Mouse (Mus musculus): ENCODE results near the gene 4930432M17Rik. TPM values are rescaled to one million over a fixed set of nuclear protein-coding genes. Genes with fewer than 3 reads are reported as not detected.

4930432M17Rik gene
- not detected in 2 replicates for polyA plus RNA-seq (2016; fragmentation: Nextera tagmentation; extraction: Ambion mirVana)

DNA sequence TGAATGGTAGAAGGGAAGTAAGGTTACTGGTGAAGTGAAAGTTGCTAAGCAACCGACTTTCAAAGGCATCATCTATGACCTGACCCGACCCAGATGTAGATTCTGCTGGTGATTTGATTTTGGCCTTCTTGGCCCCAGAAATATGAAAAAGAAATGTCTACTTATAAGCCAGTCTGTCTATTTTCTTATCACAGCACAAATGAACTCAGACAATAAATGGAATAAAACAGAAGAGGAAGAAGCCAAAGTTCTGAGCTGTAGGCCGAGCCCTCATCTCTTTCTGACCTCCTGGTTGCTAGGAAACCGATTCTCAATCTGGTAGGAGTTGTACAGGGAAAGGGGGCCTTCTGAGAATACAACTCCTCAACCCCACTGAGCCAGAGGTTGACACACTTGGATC, at the start of gene 4930432M17Rik:
TSS of gene 4930432M17Rik (plus strand) at position 301 of the 400 bp plus-strand sequence.
- Histone ChIP-seq H3K4me3 (no peak within 1 kb of the TSS), H3K27ac (no peak within 1 kb of the TSS), H3K9me3 (no peaks in the 10 kb centered on the region), H3K36me3 (replicated peaks) (no peaks in the 10 kb centered on the region), H3K27me3 (ENCODE audit: poor library complexity, severe bottlenecking) (no peaks in the 10 kb centered on the region), H3K4me1 (peaks cover 7% of the 10 kb centered on the region)
- WGBS: 83% methylated on average over 4 of the region's 4 CpGs
- DNase-seq (ENCODE audit: extremely low spot score, low spot score): no peak

DNA sequence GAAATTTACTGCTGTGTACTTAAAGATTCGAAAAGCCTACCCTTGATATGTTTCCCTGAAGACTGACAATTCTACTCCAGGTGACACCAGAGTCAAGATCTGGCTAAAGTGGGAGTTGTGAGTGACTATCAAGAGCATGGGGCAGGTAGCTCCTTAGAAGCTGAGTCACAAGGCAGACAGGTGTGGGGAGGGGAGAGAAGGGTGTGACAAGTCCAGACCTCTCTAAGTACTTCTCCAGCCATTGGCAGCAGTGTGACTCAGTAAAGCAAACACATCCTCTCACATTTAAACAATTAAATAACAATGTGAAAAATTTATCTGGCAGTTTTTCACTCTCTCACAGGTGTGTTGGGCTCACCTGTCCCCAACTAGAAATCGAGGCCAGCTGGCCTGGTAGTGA, 44.9 kb upstream of the 4930432M17Rik start:
- no peak overlapping the region for H3K27ac ChIP-seq
- no peak overlapping the region for H3K4me3 ChIP-seq
- H3K36me3 ChIP-seq (replicated peaks): no peaks in the 10 kb centered on the region
- DNase-seq (ENCODE audit: extremely low spot score, low spot score): no peak
- H3K9me3 ChIP-seq: no peaks in the 10 kb centered on the region
- WGBS: 86% methylated on average over 2 of the region's 2 CpGs
- no peaks in the 10 kb centered on the region for H3K4me1 ChIP-seq
- no peaks in the 10 kb centered on the region for H3K27me3 ChIP-seq (ENCODE audit: poor library complexity, severe bottlenecking)

DNA sequence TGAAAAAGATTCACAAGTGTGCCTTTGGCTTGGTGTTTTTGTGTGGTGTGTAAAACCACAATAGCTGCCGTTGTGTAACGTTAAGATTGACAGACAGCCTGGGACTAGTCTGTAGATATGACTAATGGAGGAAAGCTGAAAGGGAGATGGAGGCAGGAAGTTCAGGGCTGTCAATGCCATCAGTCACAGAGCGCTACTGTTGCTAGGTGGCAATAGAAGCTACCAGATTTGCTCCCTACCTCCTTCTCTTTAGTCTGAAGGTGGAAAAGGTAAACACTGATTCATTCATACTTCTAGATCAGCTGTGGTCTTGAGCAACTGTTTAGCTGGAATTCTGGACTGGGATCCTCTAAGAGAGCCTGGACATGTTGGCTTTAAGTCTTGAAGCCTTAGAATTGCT, 44.3 kb upstream of the 4930432M17Rik start:
- H3K4me3 ChIP-seq: no peak overlapping the region
- H3K4me1 ChIP-seq: no peaks in the 10 kb centered on the region
- H3K27me3 ChIP-seq (ENCODE audit: poor library complexity, severe bottlenecking): no peaks in the 10 kb centered on the region
- H3K27ac ChIP-seq: no peak overlapping the region
- no peaks in the 10 kb centered on the region for H3K36me3 ChIP-seq (replicated peaks)
- DNase-seq (ENCODE audit: extremely low spot score, low spot score): no peak
- H3K9me3 ChIP-seq: no peaks in the 10 kb centered on the region
- WGBS: 86% methylated on average over 3 of the region's 3 CpGs

DNA sequence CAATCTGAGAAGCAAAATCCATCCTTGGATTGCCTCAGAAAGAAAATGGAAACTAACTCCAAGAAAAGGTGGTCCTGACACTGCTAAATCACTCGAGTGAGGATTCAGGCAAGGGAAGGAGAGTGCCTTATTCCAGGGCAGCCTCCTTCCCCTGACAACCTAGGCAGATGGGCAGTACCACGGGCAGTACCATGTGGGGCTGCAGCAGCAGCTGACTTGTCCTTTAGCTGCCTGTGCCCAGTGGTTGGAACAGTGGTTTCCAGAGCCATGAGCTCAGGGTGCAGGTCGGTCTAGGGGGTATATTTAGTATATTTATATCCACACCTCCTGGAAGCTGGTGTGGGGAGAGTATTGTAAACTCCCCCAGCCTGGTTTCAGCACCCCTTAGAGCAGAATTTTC, 42.3 kb upstream of the 4930432M17Rik start:
- H3K4me1 ChIP-seq: no peaks in the 10 kb centered on the region
- H3K27me3 ChIP-seq (ENCODE audit: poor library complexity, severe bottlenecking): no peaks in the 10 kb centered on the region
- H3K27ac ChIP-seq: 0 out of 2 replicates have a peak overlapping the region, but pooled peaks have one; percentile 21
- H3K9me3 ChIP-seq: no peaks in the 10 kb centered on the region
- no peak for DNase-seq (ENCODE audit: extremely low spot score, low spot score)
- no peaks in the 10 kb centered on the region for H3K36me3 ChIP-seq (replicated peaks)
- H3K4me3 ChIP-seq: no peak overlapping the region
- 59% methylated on average over 3 of the region's 3 CpGs for WGBS

DNA sequence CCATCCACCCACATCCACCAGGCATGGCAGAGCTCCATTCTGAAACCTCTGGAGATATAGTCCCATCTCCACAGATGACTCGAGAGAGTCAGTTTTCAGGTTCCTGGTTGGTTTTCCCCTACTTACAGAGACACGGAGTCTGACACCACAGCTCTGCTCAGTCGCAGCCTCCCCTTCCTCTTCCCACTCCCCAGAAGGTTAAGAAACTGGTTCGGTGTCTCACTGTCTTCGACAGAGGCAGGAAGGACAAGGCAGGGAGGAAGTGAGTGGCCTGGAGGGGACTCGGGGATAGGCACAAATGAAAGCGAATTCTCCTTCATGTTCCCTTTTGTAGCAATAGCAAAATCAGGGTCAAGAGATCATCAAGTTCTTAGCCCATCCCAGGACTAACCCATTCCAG, 39.9 kb upstream of the 4930432M17Rik start:
- DNase-seq (ENCODE audit: extremely low spot score, low spot score): no peak
- 86% methylated on average over 7 of the region's 7 CpGs for WGBS
- no peak overlapping the region for H3K4me3 ChIP-seq
- no peaks in the 10 kb centered on the region for H3K4me1 ChIP-seq
- H3K27ac ChIP-seq: no peak overlapping the region
- no peaks in the 10 kb centered on the region for H3K27me3 ChIP-seq (ENCODE audit: poor library complexity, severe bottlenecking)
- no peaks in the 10 kb centered on the region for H3K9me3 ChIP-seq
- no peaks in the 10 kb centered on the region for H3K36me3 ChIP-seq (replicated peaks)

DNA sequence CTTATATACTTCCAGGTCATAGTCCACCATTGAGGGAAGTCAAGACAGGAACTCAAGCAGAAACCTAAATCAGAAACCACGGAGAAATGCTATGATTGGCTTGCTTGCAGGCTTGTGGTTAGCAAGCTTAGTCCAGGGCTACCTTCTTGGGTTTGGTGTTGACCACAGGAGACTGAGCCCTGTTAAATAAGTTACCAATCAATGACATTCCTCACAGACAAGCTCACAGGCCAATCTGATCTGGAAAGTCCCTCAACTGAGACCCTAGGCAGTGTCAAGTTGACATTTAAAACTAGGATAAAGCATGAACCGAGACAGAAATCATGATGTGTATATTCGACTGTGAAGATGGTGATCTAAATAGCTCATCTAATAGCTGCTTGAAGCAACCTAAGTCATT, 35.6 kb upstream of the 4930432M17Rik start:
- H3K4me1 ChIP-seq: peaks cover 6% of the 10 kb centered on the region; the same call in 1 of the 2 replicates
- 91% methylated on average over 3 of the region's 3 CpGs for WGBS
- no peak for DNase-seq (ENCODE audit: extremely low spot score, low spot score)
- H3K4me3 ChIP-seq: no peak overlapping the region
- no peak overlapping the region for H3K27ac ChIP-seq
- no peaks in the 10 kb centered on the region for H3K27me3 ChIP-seq (ENCODE audit: poor library complexity, severe bottlenecking)
- H3K36me3 ChIP-seq (replicated peaks): no peaks in the 10 kb centered on the region
- no peaks in the 10 kb centered on the region for H3K9me3 ChIP-seq

DNA sequence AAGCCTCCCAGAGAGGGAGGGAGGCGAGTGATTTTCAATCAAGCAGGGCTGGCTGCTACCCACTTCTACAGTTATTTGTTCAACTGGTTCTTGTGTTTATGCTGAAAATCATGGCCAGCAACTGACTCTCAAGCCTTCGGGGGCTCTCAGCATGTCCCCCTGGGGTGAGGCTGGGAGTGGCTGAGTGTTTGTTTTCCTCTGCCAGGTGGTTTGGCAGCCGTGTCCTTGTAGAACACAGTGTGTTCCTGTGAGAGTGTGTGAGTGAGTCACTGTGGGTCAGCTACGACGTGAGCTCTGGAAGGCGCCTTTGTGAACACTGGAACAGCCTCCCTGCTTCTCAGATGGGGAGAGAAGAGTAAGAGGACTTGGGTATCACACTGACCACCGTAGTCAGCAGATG, 35.1 kb upstream of the 4930432M17Rik start:
- WGBS: 73% methylated on average over 7 of the region's 7 CpGs
- H3K4me3 ChIP-seq: no peak overlapping the region
- no peaks in the 10 kb centered on the region for H3K27me3 ChIP-seq (ENCODE audit: poor library complexity, severe bottlenecking)
- H3K9me3 ChIP-seq: no peaks in the 10 kb centered on the region
- DNase-seq (ENCODE audit: extremely low spot score, low spot score): no peak
- no peak overlapping the region for H3K27ac ChIP-seq
- peaks cover 8% of the 10 kb centered on the region; the same call in 1 of the 2 replicates for H3K4me1 ChIP-seq
- no peaks in the 10 kb centered on the region for H3K36me3 ChIP-seq (replicated peaks)

DNA sequence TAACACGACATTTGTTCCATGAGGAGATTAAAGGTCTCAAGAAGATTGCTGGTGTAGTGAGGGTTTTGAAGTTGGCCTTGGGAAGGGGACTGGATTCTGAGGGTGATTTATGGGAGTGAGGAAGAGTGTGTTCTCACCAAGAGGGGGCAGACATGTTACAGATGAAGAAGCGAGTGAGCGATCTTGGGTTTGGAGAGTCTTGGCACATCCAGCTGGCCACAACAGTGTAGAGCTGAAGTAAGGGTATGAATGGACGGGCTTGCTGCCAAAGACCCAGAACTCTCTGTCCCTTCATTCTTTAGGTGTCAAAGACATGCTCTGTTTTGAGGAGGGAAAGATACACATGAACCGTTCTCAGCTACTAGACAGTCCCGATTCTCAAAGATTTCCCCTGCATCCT, 34.2 kb upstream of the 4930432M17Rik start:
- no peaks in the 10 kb centered on the region for H3K27me3 ChIP-seq (ENCODE audit: poor library complexity, severe bottlenecking)
- no peak overlapping the region for H3K4me3 ChIP-seq
- DNase-seq (ENCODE audit: extremely low spot score, low spot score): no peak
- no peaks in the 10 kb centered on the region for H3K36me3 ChIP-seq (replicated peaks)
- 89% methylated on average over 6 of the region's 6 CpGs for WGBS
- peaks cover 12% of the 10 kb centered on the region; the same call in 1 of the 2 replicates for H3K4me1 ChIP-seq
- H3K27ac ChIP-seq: no peak overlapping the region
- H3K9me3 ChIP-seq: no peaks in the 10 kb centered on the region

DNA sequence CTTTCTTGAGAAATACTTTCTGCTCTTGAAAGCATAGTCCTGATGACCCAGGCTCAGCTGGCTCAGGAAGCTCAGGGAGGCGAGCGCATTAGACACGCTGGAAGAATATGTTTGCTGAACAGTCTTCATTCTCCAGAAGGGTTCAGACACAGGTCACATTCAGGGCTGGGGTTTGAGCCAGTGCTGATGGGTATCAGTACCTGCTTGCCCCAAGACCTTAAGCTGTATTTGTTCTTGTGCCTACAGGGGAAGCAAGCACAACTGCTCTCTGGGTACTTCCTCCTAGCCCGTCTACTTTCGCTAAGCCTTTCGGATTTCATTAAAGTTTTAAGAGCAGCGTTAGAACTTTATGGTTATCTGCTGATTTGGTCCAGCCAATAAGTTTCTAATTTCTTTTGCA, 33.8 kb upstream of the 4930432M17Rik start:
- Histone ChIP-seq H3K4me3 (no peak overlapping the region), H3K27ac (no peak overlapping the region), H3K4me1 (peaks cover 12% of the 10 kb centered on the region; the same call in 1 of the 2 replicates), H3K27me3 (ENCODE audit: poor library complexity, severe bottlenecking) (no peaks in the 10 kb centered on the region), H3K36me3 (replicated peaks) (no peaks in the 10 kb centered on the region), H3K9me3 (no peaks in the 10 kb centered on the region)
- 84% methylated on average over 7 of the region's 7 CpGs for WGBS
- no peak for DNase-seq (ENCODE audit: extremely low spot score, low spot score)

DNA sequence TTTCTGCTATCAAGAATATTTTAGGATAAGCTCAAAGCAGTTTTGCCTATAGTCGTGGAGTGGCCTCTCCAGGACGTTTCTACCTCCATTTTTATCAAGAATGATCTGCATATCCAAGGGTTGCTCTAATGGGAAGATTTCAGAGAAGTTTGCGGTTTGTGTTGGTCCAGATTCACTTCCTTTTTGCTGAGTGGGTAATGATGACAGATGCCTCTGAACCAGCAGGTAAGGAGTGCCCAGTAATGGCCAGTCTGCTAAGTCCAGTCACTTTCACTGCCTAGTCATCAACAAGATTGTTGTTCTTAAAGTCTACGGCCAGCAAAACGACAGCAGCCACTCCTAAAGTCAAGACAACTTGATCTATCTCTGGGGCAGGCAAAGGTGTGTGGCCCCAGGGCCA, 32.8 kb upstream of the 4930432M17Rik start:
- H3K27me3 ChIP-seq (ENCODE audit: poor library complexity, severe bottlenecking): no peaks in the 10 kb centered on the region
- peaks cover 12% of the 10 kb centered on the region; the same call in 1 of the 2 replicates for H3K4me1 ChIP-seq
- H3K36me3 ChIP-seq (replicated peaks): no peaks in the 10 kb centered on the region
- DNase-seq (ENCODE audit: extremely low spot score, low spot score): no peak
- no peaks in the 10 kb centered on the region for H3K9me3 ChIP-seq
- H3K27ac ChIP-seq: no peak overlapping the region
- WGBS: 85% methylated on average over 5 of the region's 5 CpGs
- no peak overlapping the region for H3K4me3 ChIP-seq

DNA sequence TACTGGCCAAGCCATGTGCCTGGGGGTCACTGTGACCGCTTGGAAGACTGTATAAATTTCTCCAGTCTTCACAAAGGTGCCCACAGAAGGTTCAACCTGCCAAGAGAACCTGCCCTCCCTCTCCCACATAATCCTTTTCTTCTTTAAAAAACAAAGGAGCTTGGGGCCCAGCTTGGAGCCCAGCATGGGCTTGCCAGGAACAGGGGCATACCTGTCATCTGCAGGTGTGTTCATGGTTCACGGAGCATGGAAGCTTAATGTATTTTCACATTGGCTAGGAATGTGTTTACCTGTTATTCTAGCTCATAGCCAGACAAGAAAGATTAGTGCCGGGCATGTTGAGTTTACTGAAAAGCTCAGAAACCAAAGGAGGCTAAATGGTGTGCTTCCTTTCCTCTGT, 32.3 kb upstream of the 4930432M17Rik start:
- H3K27ac ChIP-seq: no peak overlapping the region
- peaks cover 12% of the 10 kb centered on the region; the same call in 1 of the 2 replicates for H3K4me1 ChIP-seq
- 85% methylated on average over 3 of the region's 3 CpGs for WGBS
- no peak for DNase-seq (ENCODE audit: extremely low spot score, low spot score)
- H3K4me3 ChIP-seq: no peak overlapping the region
- no peaks in the 10 kb centered on the region for H3K9me3 ChIP-seq
- no peaks in the 10 kb centered on the region for H3K27me3 ChIP-seq (ENCODE audit: poor library complexity, severe bottlenecking)
- H3K36me3 ChIP-seq (replicated peaks): no peaks in the 10 kb centered on the region

DNA sequence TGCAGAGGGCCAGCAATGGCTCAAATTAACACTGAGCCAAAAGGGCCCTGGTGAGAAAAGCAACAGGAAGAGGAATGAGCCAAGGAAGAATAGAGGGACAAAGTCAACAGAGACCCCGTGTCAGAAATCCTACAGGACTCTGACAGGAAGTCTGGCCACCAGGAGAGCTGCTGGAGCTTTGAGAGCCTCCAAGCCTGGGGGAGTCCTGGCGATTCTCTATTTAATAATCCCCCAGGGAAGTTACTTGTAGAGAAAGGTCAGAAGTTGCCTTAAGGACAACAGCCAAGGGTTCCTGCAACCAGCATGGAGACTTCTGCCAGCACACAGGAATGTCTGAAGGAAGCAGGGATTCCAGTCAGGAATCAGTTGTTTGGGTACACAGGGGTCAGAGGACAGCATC, 30.0 kb upstream of the 4930432M17Rik start:
- DNase-seq (ENCODE audit: extremely low spot score, low spot score): no peak
- H3K4me1 ChIP-seq: peaks cover 19% of the 10 kb centered on the region
- H3K27ac ChIP-seq: no peak overlapping the region
- H3K27me3 ChIP-seq (ENCODE audit: poor library complexity, severe bottlenecking): no peaks in the 10 kb centered on the region
- no peaks in the 10 kb centered on the region for H3K36me3 ChIP-seq (replicated peaks)
- 58% methylated on average over 2 of the region's 2 CpGs for WGBS
- no peak overlapping the region for H3K4me3 ChIP-seq
- no peaks in the 10 kb centered on the region for H3K9me3 ChIP-seq

DNA sequence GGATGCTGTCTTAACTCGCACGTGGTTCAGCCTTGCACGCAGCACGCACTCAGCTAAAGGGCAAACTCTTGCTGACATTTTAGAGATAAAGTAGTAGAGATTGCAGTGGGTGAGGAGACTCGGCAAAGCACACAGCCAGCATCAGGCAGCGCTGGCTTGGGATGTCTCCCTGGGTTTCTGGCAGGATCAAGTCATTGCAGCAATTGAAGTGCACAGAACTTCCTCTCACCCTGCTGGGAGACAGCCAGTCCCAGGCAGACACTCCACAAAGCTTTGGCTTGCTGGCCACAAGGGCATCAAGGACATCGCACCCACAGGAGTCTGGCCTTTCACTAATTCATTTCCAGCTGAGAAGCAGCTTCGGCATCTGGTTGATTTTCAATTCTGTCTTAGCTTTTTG, 27.3 kb upstream of the 4930432M17Rik start:
- no peaks in the 10 kb centered on the region for H3K9me3 ChIP-seq
- WGBS: 78% methylated on average over 8 of the region's 8 CpGs
- peaks cover 29% of the 10 kb centered on the region for H3K4me1 ChIP-seq
- H3K27ac ChIP-seq: no peak overlapping the region
- H3K4me3 ChIP-seq: no peak overlapping the region
- H3K27me3 ChIP-seq (ENCODE audit: poor library complexity, severe bottlenecking): no peaks in the 10 kb centered on the region; the same call in 1 of the 2 replicates
- no peaks in the 10 kb centered on the region for H3K36me3 ChIP-seq (replicated peaks)
- DNase-seq (ENCODE audit: extremely low spot score, low spot score): no peak

DNA sequence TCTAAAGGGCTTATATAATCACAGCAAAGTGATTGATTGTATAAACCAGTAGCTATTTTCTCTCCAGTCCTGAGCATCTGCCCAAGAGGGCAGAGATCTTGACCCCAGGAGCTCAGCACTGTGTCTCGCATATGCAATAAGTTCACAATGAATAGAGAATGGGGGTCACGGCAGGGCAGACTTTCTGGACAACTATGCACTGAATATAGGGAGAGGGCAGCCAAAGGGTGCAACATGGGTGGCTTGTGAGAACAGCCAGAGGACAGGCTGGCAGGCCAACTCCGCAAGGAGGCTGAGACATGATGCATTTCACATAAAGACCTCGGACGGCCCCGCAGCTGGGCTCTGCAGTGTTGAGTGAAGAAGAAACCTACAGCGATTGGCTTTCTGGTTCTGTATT, 25.1 kb upstream of the 4930432M17Rik start:
- no peaks in the 10 kb centered on the region; the same call in 1 of the 2 replicates for H3K27me3 ChIP-seq (ENCODE audit: poor library complexity, severe bottlenecking)
- H3K27ac ChIP-seq: peak overlapping the region; percentile 69
- no peak for DNase-seq (ENCODE audit: extremely low spot score, low spot score)
- H3K4me1 ChIP-seq: peaks cover 27% of the 10 kb centered on the region
- no peaks in the 10 kb centered on the region for H3K9me3 ChIP-seq
- H3K4me3 ChIP-seq: no peak overlapping the region
- WGBS: 67% methylated on average over 7 of the region's 7 CpGs
- no peaks in the 10 kb centered on the region for H3K36me3 ChIP-seq (replicated peaks)
